Mouse (Mus musculus): Measurements from ENCODE around the gene Ppp4r1.

DNA sequence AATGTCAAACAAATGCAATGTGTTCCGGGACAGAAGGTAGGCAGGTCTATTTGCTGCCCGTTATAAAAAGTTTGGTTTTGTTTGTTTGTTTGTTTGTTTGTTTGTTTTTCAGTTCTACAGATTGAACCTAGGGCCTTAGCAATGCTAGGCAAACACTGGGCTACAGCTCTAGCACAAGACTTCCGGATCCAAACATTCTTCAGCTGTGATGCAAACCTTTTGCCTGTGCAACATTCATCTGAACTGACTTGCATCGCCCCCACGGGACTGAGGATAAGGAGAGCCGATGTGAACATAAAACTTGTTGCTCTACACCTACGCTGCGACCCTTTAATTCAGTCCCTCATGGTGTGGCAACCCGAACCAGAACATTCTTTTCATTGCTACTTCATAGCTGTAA lies 104.2 kb downstream of the Ppp4r1 start:
- TF ChIP-seq POLR2A (IDR thresholded peaks at IDR 0.05; ENCODE audit: control insufficient read depth, low read depth, low read length) (no peak), CTCF (IDR thresholded peaks at IDR 0.05; ENCODE audit: control insufficient read depth, insufficient read depth, insufficient replicate concordance, low read depth, low read length) (no peak)

All from testis, adult 2 months (tissue).